Mouse (Mus musculus): ENCODE data around the gene Mettl11b.

- no peak for TF ChIP-seq CTCF (IDR thresholded peaks at IDR 0.05; ENCODE audit: insufficient read depth, low read depth, low read length)
- TF ChIP-seq POLR2A (IDR thresholded peaks at IDR 0.05; ENCODE audit: insufficient read depth, low read depth, low read length) = no peak
Observed at GRCm38 (mm10) chr1:163757462-163758207, 32.6 kb upstream of the Mettl11b start.

Measured in olfactory bulb, adult 2 months (tissue).